8 mouse cellular contexts compared by ENCODE assay signal in genomic region chr3:96239949-96240798, GRCm38 (mm10). TPM values are rescaled to one million over a fixed set of nuclear protein-coding genes. Genes with fewer than 3 reads are reported as not detected.
A peak's percentile ranks its signal among the peaks of the same experiment; 100 is the strongest.
DNase-seq lines count a peak whose midpoint lies in the region; ATAC-seq lines count a peak whose summit lies in the region.
"Not testable (repeated sequence)": the region's sequence is repeated elsewhere in the genome, so short reads cannot be mapped to it uniquely, and the experiment has no call there.

Gene Hist2h2aa2, minus strand, starts transcription at chr3:96240276.

- DNase-seq in 3134 (ENCODE audit: extremely low read depth, insufficient read length, low spot score), result peak; percentile 93
- DNase-seq in adrenal gland, postnatal 36 days, result peak; percentile 91 to 96
- peak; percentile 88 for DNase-seq in heart, embryonic 10.5 days (ENCODE audit: low spot score)
- DNase-seq in monocyte, adult 2 months (ENCODE audit: low read depth in 1 of 2, low spot score in 2 of 2), result peak; percentile 94 to 96
- DNase-seq in spleen, postnatal 36 days (ENCODE audit: low spot score in 2 of 2), result peak; percentile 94 to 95

- H3K9me3 ChIP-seq in heart, embryonic 10.5 days; kidney, embryonic 15.5 days (replicated peaks); limb, embryonic 15.5 days: not testable (repeated sequence)

- H3K4me1 ChIP-seq in heart, embryonic 10.5 days, result peaks cover 27% of the 10 kb centered on the region
- peaks cover 43% of the 10 kb centered on the region for H3K4me1 ChIP-seq in kidney, embryonic 15.5 days
- H3K4me1 ChIP-seq in limb, embryonic 15.5 days, result peaks cover 23% of the 10 kb centered on the region

- peak within 1 kb of the TSS; percentile 49 for H3K4me2 ChIP-seq in kidney, embryonic 15.5 days
- H3K4me2 ChIP-seq in limb, embryonic 15.5 days, result peak within 1 kb of the TSS; percentile 45

- H3K9ac ChIP-seq in kidney, embryonic 15.5 days, result peak within 1 kb of the TSS; percentile 40
- 0 out of 2 replicates have a peak within 1 kb of the TSS, but pooled peaks have one; percentile 20 for H3K9ac ChIP-seq in limb, embryonic 15.5 days

- WGBS in heart, embryonic 10.5 days, result 4% methylated on average over 31 of the region's 85 CpGs
- WGBS in kidney, embryonic 15.5 days, result 5% methylated on average over 31 of the region's 85 CpGs
- WGBS in limb, embryonic 15.5 days, result 4% methylated on average over 31 of the region's 85 CpGs

- peak; percentile 61 for ATAC-seq in erythroblast, adult 5-6 weeks (replicated peaks; ENCODE audit: low FRiP score, poor library complexity, severe bottlenecking)
- peak; percentile 89 for ATAC-seq in kidney, embryonic 15.5 days (replicated peaks; ENCODE audit: low FRiP score)
- ATAC-seq in limb, embryonic 15.5 days (ENCODE audit: insufficient number of reproducible peaks, low FRiP score, low TSS enrichment, low read depth), result peak; percentile 88

- not testable (repeated sequence) for H3K36me3 ChIP-seq in heart, embryonic 10.5 days; kidney, embryonic 15.5 days; limb, embryonic 15.5 days

- H3K27ac ChIP-seq in heart, embryonic 10.5 days, result peak within 1 kb of the TSS; percentile 82
- peak within 1 kb of the TSS; percentile 91 for H3K27ac ChIP-seq in kidney, embryonic 15.5 days
- H3K27ac ChIP-seq in limb, embryonic 15.5 days, result peak within 1 kb of the TSS; percentile 88

- peak within 1 kb of the TSS; percentile 41 for H3K4me3 ChIP-seq in heart, embryonic 10.5 days
- peak within 1 kb of the TSS; percentile 37 for H3K4me3 ChIP-seq in kidney, embryonic 15.5 days (replicated peaks)
- H3K4me3 ChIP-seq in limb, embryonic 15.5 days, result peak within 1 kb of the TSS; percentile 35

- H3K27me3 ChIP-seq in heart, embryonic 10.5 days (ENCODE audit: insufficient read depth, poor library complexity, severe bottlenecking); kidney, embryonic 15.5 days; limb, embryonic 15.5 days: not testable (repeated sequence)

RNA-seq across cellular contexts. Expression of gene Hist2h2aa2, which starts in this region (rescaled TPM):
- 100 to 1,000 TPM; 495 to 593 TPM for total RNA-seq in adrenal gland, postnatal 36 days (2021)
- 65.5 and 89.0 TPM in 2 replicates for total RNA-seq in erythroblast, adult 5-6 weeks (2015; ENCODE audit: low replicate concordance)
- 1,562 and 3,181 TPM in 2 replicates for total RNA-seq in erythroblast, adult 5-6 weeks (2017; ENCODE audit: low replicate concordance)
- polyA plus RNA-seq in heart, embryonic 10.5 days (2016; fragmentation: Nextera tagmentation; extraction: Ambion mirVana), result 13.0 and 21.3 TPM in 2 replicates
- polyA plus RNA-seq in kidney, embryonic 15.5 days (2015; fragmentation: Nextera tagmentation; extraction: Ambion mirVana), result 42.2 and 50.0 TPM in 2 replicates
- polyA plus RNA-seq in limb, embryonic 15.5 days (2015; fragmentation: Nextera tagmentation; extraction: Ambion mirVana), result 27.0 and 35.1 TPM in 2 replicates

Comparison
In these comparisons a context has a peak if more than half of its experiments do, and no peak if none do; other contexts are left out.
1. Peak in every context shown above with its lines: DNase-seq, ATAC-seq, H3K4me3 ChIP-seq and H3K27ac ChIP-seq.